18 mouse cellular contexts compared by ENCODE assay signal in genomic region chrX:162102802-162103434, GRCm38 (mm10). TPM values are rescaled to one million over a fixed set of nuclear protein-coding genes. Genes with fewer than 3 reads are reported as not detected.
A peak's percentile ranks its signal among the peaks of the same experiment; 100 is the strongest.
DNase-seq lines count a peak whose midpoint lies in the region; ATAC-seq and TF ChIP-seq lines count a peak whose summit lies in the region.
"Had no signal": no experiment of that assay in that cellular context is flagged by ENCODE, and none has a peak within 500 bp of the region (broad histone marks: within the 10 kb centered on the region; RNA-seq: fewer than 3 reads in every experiment).

No protein-coding gene starts in this region.

- no peak for TF ChIP-seq POLR2A in embryonic fibroblast, embryonic 13.5 days (IDR thresholded peaks at IDR 0.05; ENCODE audit: low read depth, low read length)

- H3K27me3 ChIP-seq in kidney, embryonic 16.5 days (ENCODE audit: insufficient read depth, low read length), result peaks cover 15% of the 10 kb centered on the region; the same call in 1 of the 2 replicates
- H3K27me3 ChIP-seq in lung, embryonic 14.5 days (ENCODE audit: insufficient read depth, low read length), result no peaks in the 10 kb centered on the region
- H3K27me3 ChIP-seq in midbrain, embryonic 16.5 days (ENCODE audit: control insufficient read depth, insufficient read depth, low read depth, low read length), result peaks cover 18% of the 10 kb centered on the region
- H3K27me3 ChIP-seq: embryonic facial prominence, embryonic 15.5 days had no signal

- H3K9me3 ChIP-seq in kidney, embryonic 16.5 days (ENCODE audit: low read length), result no peaks in the 10 kb centered on the region
- H3K9me3 ChIP-seq in lung, embryonic 14.5 days (ENCODE audit: low read depth, low read length), result no peaks in the 10 kb centered on the region
- no peaks in the 10 kb centered on the region for H3K9me3 ChIP-seq in midbrain, embryonic 16.5 days (replicated peaks; ENCODE audit: control insufficient read depth, low read length, poor library complexity, severe bottlenecking)
- H3K9me3 ChIP-seq: embryonic facial prominence, embryonic 15.5 days; G1E; limb, embryonic 10.5 days; midbrain, embryonic 10.5 days had no signal

- H3K4me1 ChIP-seq in kidney, embryonic 16.5 days (ENCODE audit: insufficient read depth, low read length), result peaks cover 4% of the 10 kb centered on the region; the same call in 1 of the 2 replicates
- H3K4me1 ChIP-seq in embryonic fibroblast, embryonic 13.5 days (ENCODE audit: control insufficient read depth, insufficient read depth, low read length), result no peaks in the 10 kb centered on the region
- H3K4me1 ChIP-seq in lung, embryonic 14.5 days (ENCODE audit: insufficient read depth), result 0 out of 2 replicates have a peak, but pooled peaks cover 4% of the 10 kb centered on the region
- no peaks in the 10 kb centered on the region for H3K4me1 ChIP-seq in midbrain, embryonic 16.5 days (ENCODE audit: control insufficient read depth, insufficient read depth, low read length)
- H3K4me1 ChIP-seq: embryonic facial prominence, embryonic 15.5 days; midbrain, embryonic 10.5 days had no signal

- no peak for ATAC-seq in kidney, embryonic 16.5 days (ENCODE audit: low FRiP score, low TSS enrichment)
- peak; percentile 52; the same call in 1 of the 2 replicates for ATAC-seq in lung, embryonic 14.5 days (ENCODE audit: insufficient read depth)
- no peak for ATAC-seq in activated CD4-positive, CD25-positive, alpha-beta regulatory T cell, adult 4 months
- ATAC-seq in midbrain, embryonic 16.5 days, result no peak

- peak; percentile 34 to 71 for DNase-seq in kidney, adult 8-10 months
- peak; percentile 45 for DNase-seq in lung, embryonic 14.5 days
- DNase-seq in lung, postnatal 36 days, result peak; percentile 34
- no peak for DNase-seq in cerebellum, postnatal 25 days
- DNase-seq: cerebellum, adult 18-20 months; cerebellum, postnatal 36 days; heart, postnatal 10 days had no signal

- H3K36me3 ChIP-seq in kidney, embryonic 16.5 days (ENCODE audit: insufficient read depth, low read length), result no peaks in the 10 kb centered on the region
- no peaks in the 10 kb centered on the region for H3K36me3 ChIP-seq in lung, embryonic 14.5 days (ENCODE audit: insufficient read depth)
- H3K36me3 ChIP-seq in midbrain, embryonic 16.5 days (ENCODE audit: control insufficient read depth, insufficient read depth, low read length), result no peaks in the 10 kb centered on the region
- H3K36me3 ChIP-seq: embryonic facial prominence, embryonic 15.5 days; G1E; limb, embryonic 10.5 days; midbrain, embryonic 10.5 days had no signal

- TF ChIP-seq CTCF in embryonic fibroblast, embryonic 13.5 days (IDR thresholded peaks at IDR 0.05; ENCODE audit: borderline replicate concordance, insufficient read depth, low read length), result no peak
- TF ChIP-seq CTCF in lung, embryonic 14.5 days (IDR thresholded peaks at IDR 0.05; ENCODE audit: low read depth), result no peak

- no peak overlapping the region for H3K4me3 ChIP-seq in kidney, embryonic 16.5 days (ENCODE audit: low read length)
- no peak overlapping the region for H3K4me3 ChIP-seq in embryonic fibroblast, embryonic 13.5 days (ENCODE audit: insufficient read depth, low read length)
- H3K4me3 ChIP-seq in lung, embryonic 14.5 days (ENCODE audit: low read depth, low read length), result no peak overlapping the region
- no peak overlapping the region for H3K4me3 ChIP-seq in midbrain, embryonic 16.5 days (ENCODE audit: low read depth, low read length)
- H3K4me3 ChIP-seq: embryonic facial prominence, embryonic 15.5 days; limb, embryonic 10.5 days; midbrain, embryonic 10.5 days had no signal

- WGBS in kidney, embryonic 16.5 days, result 49% methylated on average over 3 of the region's 3 CpGs
- 31% methylated on average over 3 of the region's 3 CpGs for WGBS in lung, embryonic 14.5 days
- 85% methylated on average over 3 of the region's 3 CpGs for WGBS in midbrain, embryonic 16.5 days

- no peak overlapping the region for H3K4me2 ChIP-seq in kidney, embryonic 16.5 days (replicated peaks; ENCODE audit: low read depth, low read length)
- no peak overlapping the region for H3K4me2 ChIP-seq in lung, embryonic 14.5 days
- no peak overlapping the region for H3K4me2 ChIP-seq in midbrain, embryonic 16.5 days (ENCODE audit: low read length)
- H3K4me2 ChIP-seq: embryonic facial prominence, embryonic 15.5 days; heart, embryonic 11.5 days; liver, embryonic 11.5 days had no signal

- H3K27ac ChIP-seq in kidney, embryonic 16.5 days (ENCODE audit: low read length), result no peak overlapping the region
- H3K27ac ChIP-seq in embryonic fibroblast, embryonic 13.5 days (ENCODE audit: insufficient read depth, low read length), result peak overlapping the region; percentile 34; the same call in 1 of the 2 replicates
- H3K27ac ChIP-seq in lung, embryonic 14.5 days (ENCODE audit: low read depth), result no peak overlapping the region
- no peak overlapping the region for H3K27ac ChIP-seq in midbrain, embryonic 16.5 days (ENCODE audit: low read length)
- H3K27ac ChIP-seq: embryonic facial prominence, embryonic 15.5 days; limb, embryonic 10.5 days; macrophage; midbrain, embryonic 10.5 days had no signal

- no peak overlapping the region for H3K9ac ChIP-seq in kidney, embryonic 16.5 days (replicated peaks; ENCODE audit: low read length)
- no peak overlapping the region for H3K9ac ChIP-seq in lung, embryonic 14.5 days
- no peak overlapping the region for H3K9ac ChIP-seq in midbrain, embryonic 16.5 days (ENCODE audit: low read depth, low read length)
- H3K9ac ChIP-seq: embryonic facial prominence, embryonic 15.5 days had no signal

RNA-seq across cellular contexts. Expression of gene Nhs, which starts 56.6 kb away (rescaled TPM):
- 2.2 and 2.7 TPM in 2 replicates for polyA plus RNA-seq in kidney, embryonic 16.5 days (2015; fragmentation: Nextera tagmentation; extraction: Ambion mirVana)
- polyA plus RNA-seq in embryonic fibroblast, embryonic 13.5 days (2011; ENCODE audit: insufficient read length, low read depth, missing spikeins), result 7.5 and 10.6 TPM in 2 replicates
- 2.2 TPM in 2 replicates for polyA plus RNA-seq in lung, embryonic 14.5 days (2014; fragmentation: Nextera tagmentation; extraction: Ambion mirVana)
- polyA plus RNA-seq in activated CD4-positive, CD25-positive, alpha-beta regulatory T cell, adult 4 months (2017; shearing (Covaris generic)), result not detected
- polyA plus RNA-seq in midbrain, embryonic 16.5 days (2015; fragmentation: Nextera tagmentation; extraction: Ambion mirVana), result 3.4 and 3.8 TPM in 2 replicates
- polyA plus RNA-seq: G1E, macrophage had no signal

Comparison
In these comparisons a context has a peak if more than half of its experiments do, and no peak if none do; other contexts are left out.
1. DNase-seq: peak in kidney, adult 8-10 months (2 of 2), lung, embryonic 14.5 days (single experiment) and lung, postnatal 36 days (single experiment); none in cerebellum, postnatal 25 days (0 of 2).